Mouse (Mus musculus) liver, embryonic 13.5 days (tissue): ENCODE measurements at regions not wholly inside any gene's neighbourhood (a gene's known extent, or its start where the extent isn't known, plus 50 kb on each side); places are given as distances from the start of the nearest gene placed in this dataset.

ENCODE experiments used
- ATAC-seq: fragments of 200-750 bp; cut with Nextera tagmentation; 2 replicates; pipeline ENCODE4 v1.8.0; 2017; ENCODE audit warnings: low read depth, mild to moderate bottlenecking, moderate number of reproducible peaks, moderate library complexity
- DNase-seq: peaks from one replicate; pipeline ENCODE4 v3.0.0; 2022
- H3K27ac ChIP-seq: fragments of 300-500 bp; sonication (generic); 2 replicates; pipeline ENCODE4 v1.5.1; 2015; ENCODE audit warnings: moderate library complexity, mild to moderate bottlenecking, inconsistent platforms
- H3K27me3 ChIP-seq: fragments of 300-500 bp; sonication (generic); 2 replicates; pipeline ENCODE4 v1.6.1; 2015; ENCODE audit warnings: mild to moderate bottlenecking, inconsistent platforms
- H3K36me3 ChIP-seq: fragments of 300-500 bp; sonication (generic); 2 replicates; pipeline ENCODE4 v1.6.1; 2015; ENCODE audit warnings: mild to moderate bottlenecking, inconsistent platforms
- H3K4me1 ChIP-seq: fragments of 300-500 bp; sonication (generic); replicated peaks from 2 replicates; pipeline ENCODE4 v1.6.1; 2015; ENCODE audit warnings: inconsistent platforms
- H3K4me2 ChIP-seq: fragments of 300-500 bp; sonication (generic); 2 replicates; pipeline ENCODE4 v1.6.1; 2015; ENCODE audit warnings: inconsistent platforms, mild to moderate bottlenecking, moderate library complexity
- H3K4me3 ChIP-seq: fragments of 300-500 bp; sonication (generic); replicated peaks from 2 replicates; pipeline ENCODE4 v1.5.1; 2015; ENCODE audit warnings: mild to moderate bottlenecking, inconsistent platforms
- H3K9ac ChIP-seq: fragments of 300-500 bp; sonication (generic); 2 replicates; pipeline ENCODE4 v1.6.1; 2015; ENCODE audit warnings: mild to moderate bottlenecking, inconsistent platforms
- H3K9me3 ChIP-seq: fragments of 300-500 bp; sonication (generic); replicated peaks from 2 replicates; pipeline ENCODE4 v1.6.1; 2016; ENCODE audit warnings: inconsistent platforms
- WGBS: fragments of 180-500 bp; shearing (Covaris S2); methylation state at CpG from one replicate; pipeline ENCODE4 v1.1.7; 2015; ENCODE audit not compliant: insufficient replicate concordance; 5-methylcytosine and 5-hydroxymethylcytosine counted together

DNA sequence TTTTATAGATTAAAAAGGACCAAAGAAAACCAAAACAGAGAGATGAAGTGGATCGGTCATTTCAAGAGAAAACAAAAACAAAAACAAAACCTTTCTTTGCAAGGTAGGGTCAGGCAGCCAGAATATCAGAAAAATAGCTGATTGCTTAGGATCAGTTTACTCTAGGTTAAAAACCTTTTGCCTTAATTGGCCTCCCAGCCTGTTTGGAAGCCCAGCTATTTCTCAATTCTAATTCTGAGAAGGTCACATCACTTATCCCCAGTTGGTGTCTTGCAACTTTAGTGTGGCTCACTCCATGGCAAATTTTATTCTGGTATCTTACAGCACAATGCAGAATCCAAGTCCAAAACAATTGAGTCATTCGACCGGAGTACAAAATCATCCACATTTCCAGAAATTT is 70.0 kb downstream of the 1190002N15Rik start:
- ATAC-seq, result no peak
- Histone ChIP-seq H3K9me3 (no peaks in the 10 kb centered on the region), H3K36me3 (no peaks in the 10 kb centered on the region), H3K4me1 (no peaks in the 10 kb centered on the region), H3K27me3 (no peaks in the 10 kb centered on the region), H3K4me2 (no peak overlapping the region), H3K9ac (no peak overlapping the region), H3K4me3 (no peak overlapping the region), H3K27ac (no peak overlapping the region)
- WGBS, result 62% methylated on average over 3 of the region's 3 CpGs
- DNase-seq, result no peak

DNA sequence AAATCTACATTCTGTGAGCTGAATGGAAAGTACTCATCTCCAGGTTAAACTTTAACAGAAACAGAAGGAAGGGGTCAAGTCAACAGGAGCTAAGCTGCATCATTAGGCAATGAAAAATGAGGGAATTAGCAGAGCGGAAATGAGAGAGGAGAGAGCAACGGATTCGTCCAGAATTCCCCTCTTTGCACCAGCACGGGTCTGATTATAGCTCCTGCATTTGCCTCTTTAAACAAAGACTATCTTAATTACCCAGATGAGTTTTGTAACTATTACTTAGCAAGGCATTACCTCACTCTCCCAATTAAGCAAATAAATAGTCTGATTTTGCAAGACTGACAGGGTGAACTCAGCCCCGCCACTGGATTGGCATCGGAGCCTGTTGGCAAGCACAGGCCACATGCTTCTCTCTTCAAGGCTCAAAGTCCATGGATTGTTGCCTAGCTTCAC is 81.8 kb downstream of the 1190002N15Rik start:
- Histone ChIP-seq H3K9ac (no peak overlapping the region), H3K4me1 (no peaks in the 10 kb centered on the region), H3K4me2 (no peak overlapping the region), H3K27ac (0 out of 2 replicates have a peak overlapping the region, but pooled peaks have one; percentile 32), H3K9me3 (no peaks in the 10 kb centered on the region), H3K27me3 (no peaks in the 10 kb centered on the region), H3K4me3 (no peak overlapping the region), H3K36me3 (no peaks in the 10 kb centered on the region)
- DNase-seq, result no peak
- WGBS, result 57% methylated on average over 6 of the region's 6 CpGs
- peak; percentile 80 for ATAC-seq

GRCm38 (mm10) chr9:94455466-94455865 is 82.4 kb downstream of the 1190002N15Rik start:
- Histone ChIP-seq H3K9me3 (no peaks in the 10 kb centered on the region), H3K4me2 (no peak overlapping the region), H3K4me3 (no peak overlapping the region), H3K9ac (no peak overlapping the region), H3K27me3 (no peaks in the 10 kb centered on the region), H3K27ac (0 out of 2 replicates have a peak overlapping the region, but pooled peaks have one; percentile 32), H3K36me3 (no peaks in the 10 kb centered on the region), H3K4me1 (no peaks in the 10 kb centered on the region)
- no peak for ATAC-seq
- no peak for DNase-seq
- 58% methylated on average over 7 of the region's 7 CpGs for WGBS

- Histone ChIP-seq H3K4me2 (no peak overlapping the region), H3K27me3 (no peaks in the 10 kb centered on the region), H3K4me1 (no peaks in the 10 kb centered on the region), H3K9ac (no peak overlapping the region), H3K9me3 (no peaks in the 10 kb centered on the region), H3K4me3 (no peak overlapping the region), H3K36me3 (no peaks in the 10 kb centered on the region), H3K27ac (no peak overlapping the region)
- WGBS, result 68% methylated on average over 8 of the region's 8 CpGs
- ATAC-seq, result no peak
- DNase-seq, result no peak
Observed at GRCm38 (mm10) chr9:94449911-94450310, 88.0 kb downstream of the 1190002N15Rik start.

DNA sequence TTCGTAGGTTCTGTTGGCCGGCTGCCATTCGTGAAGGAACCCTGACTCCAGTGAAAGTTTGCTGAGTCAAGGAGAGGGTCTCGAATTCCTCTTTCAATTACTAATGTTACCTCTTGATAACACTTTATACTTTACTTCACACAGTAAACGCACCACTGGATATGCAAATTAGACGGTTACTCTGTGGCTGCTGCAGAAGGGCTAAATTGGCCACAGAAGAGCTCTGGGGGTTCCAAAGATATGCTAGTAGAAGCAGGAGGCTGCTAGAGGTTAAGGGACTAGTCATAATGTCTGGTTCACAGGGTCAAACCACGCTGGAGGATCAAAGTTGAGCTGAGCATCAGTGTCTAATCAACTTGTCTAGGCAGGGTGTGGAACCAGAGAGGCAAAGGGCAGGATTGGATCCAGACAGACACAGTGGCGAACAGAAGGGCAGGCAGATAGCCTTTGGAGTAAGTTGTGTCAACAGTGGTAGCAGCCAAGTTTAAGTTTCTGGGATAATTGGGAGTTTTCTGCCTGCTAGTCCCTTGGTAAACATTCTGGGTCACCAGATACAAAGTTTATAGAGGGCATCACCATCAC is 91.6 kb downstream of the 1190002N15Rik start:
- peak; percentile 66 for ATAC-seq
- Histone ChIP-seq H3K4me3 (no peak overlapping the region), H3K27ac (no peak overlapping the region), H3K4me1 (no peaks in the 10 kb centered on the region), H3K9ac (no peak overlapping the region), H3K9me3 (no peaks in the 10 kb centered on the region), H3K36me3 (no peaks in the 10 kb centered on the region), H3K4me2 (no peak overlapping the region), H3K27me3 (no peaks in the 10 kb centered on the region)
- WGBS, result 55% methylated on average over 8 of the region's 8 CpGs
- no peak for DNase-seq

DNA sequence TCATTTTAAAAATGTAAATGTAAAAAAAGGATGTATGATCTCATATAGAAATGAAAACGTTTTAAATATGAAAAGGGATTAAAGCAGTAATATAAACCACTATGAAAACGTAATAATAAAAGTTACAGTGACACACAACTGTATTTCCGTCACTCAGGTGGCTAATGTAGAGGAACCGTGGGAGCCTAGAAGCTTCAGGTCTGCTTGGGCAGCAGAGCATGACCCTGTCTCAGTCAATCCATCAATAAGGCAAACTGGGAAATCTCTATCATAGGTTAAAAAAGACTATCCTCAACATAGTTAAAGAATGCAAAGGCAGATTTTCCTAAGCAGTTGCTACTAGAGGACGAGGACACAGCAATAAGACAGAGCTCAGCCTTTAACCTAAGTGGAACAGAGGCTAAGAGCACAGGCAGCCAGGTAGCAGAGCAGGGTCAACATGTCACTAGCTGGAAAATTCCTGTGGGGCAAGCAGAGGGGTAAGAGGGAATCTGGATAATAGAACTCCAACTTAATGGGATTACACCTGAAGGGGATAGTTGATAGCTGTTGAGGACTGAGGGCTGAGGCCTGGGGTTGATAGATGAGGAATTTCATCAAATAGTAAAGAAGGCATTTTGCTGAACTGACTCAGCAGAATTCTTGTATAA is 93.6 kb downstream of the 1190002N15Rik start:
- no peak overlapping the region for H3K4me3 ChIP-seq
- DNase-seq, result no peak
- H3K9ac ChIP-seq, result no peak overlapping the region
- H3K27me3 ChIP-seq, result no peaks in the 10 kb centered on the region
- H3K9me3 ChIP-seq, result no peaks in the 10 kb centered on the region
- H3K4me2 ChIP-seq, result no peak overlapping the region
- WGBS, result 57% methylated on average over 5 of the region's 5 CpGs
- no peaks in the 10 kb centered on the region for H3K4me1 ChIP-seq
- ATAC-seq, result no peak
- H3K27ac ChIP-seq, result no peak overlapping the region
- H3K36me3 ChIP-seq, result no peaks in the 10 kb centered on the region

GRCm38 (mm10) chr9:94441393-94441792 is 96.5 kb downstream of the 1190002N15Rik start:
- 49% methylated on average over 4 of the region's 4 CpGs for WGBS
- Histone ChIP-seq H3K4me1 (no peaks in the 10 kb centered on the region), H3K9me3 (no peaks in the 10 kb centered on the region), H3K27ac (no peak overlapping the region), H3K36me3 (no peaks in the 10 kb centered on the region), H3K4me3 (no peak overlapping the region), H3K27me3 (no peaks in the 10 kb centered on the region), H3K9ac (no peak overlapping the region), H3K4me2 (no peak overlapping the region)
- no peak for DNase-seq
- no peak for ATAC-seq

DNA sequence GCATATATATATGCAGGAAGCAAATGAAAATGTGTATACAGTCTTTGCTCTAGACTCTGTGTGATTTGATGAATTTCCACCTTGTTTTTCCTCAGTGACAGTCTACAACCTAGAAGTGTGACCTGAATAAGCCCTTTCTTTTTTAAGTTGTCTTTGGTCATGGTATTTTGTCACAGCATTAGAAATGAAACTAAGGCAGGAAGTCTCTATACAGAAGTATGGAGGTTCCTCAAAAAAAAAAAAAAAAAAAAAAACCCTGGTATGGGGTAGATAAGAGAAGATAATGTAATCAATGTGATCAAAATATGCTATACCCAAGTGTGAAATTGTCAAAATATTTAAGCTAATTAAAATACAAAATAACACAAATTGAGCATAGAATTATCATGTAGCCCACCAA is 104.4 kb downstream of the 1190002N15Rik start:
- Histone ChIP-seq H3K9ac (no peak overlapping the region), H3K4me2 (no peak overlapping the region), H3K4me3 (no peak overlapping the region), H3K9me3 (no peaks in the 10 kb centered on the region), H3K4me1 (peaks cover 13% of the 10 kb centered on the region), H3K27ac (no peak overlapping the region), H3K27me3 (no peaks in the 10 kb centered on the region), H3K36me3 (no peaks in the 10 kb centered on the region)
- ATAC-seq, result no peak
- no peak for DNase-seq

- Histone ChIP-seq H3K27me3 (no peaks in the 10 kb centered on the region), H3K9me3 (no peaks in the 10 kb centered on the region), H3K4me2 (no peak overlapping the region), H3K36me3 (no peaks in the 10 kb centered on the region), H3K27ac (no peak overlapping the region), H3K4me1 (peaks cover 13% of the 10 kb centered on the region), H3K9ac (no peak overlapping the region), H3K4me3 (no peak overlapping the region)
- DNase-seq (no peak), ATAC-seq (no peak)
- 68% methylated on average over 3 of the region's 3 CpGs for WGBS
Observed at GRCm38 (mm10) chr9:94432144-94432747, 105.6 kb downstream of the 1190002N15Rik start.

DNA sequence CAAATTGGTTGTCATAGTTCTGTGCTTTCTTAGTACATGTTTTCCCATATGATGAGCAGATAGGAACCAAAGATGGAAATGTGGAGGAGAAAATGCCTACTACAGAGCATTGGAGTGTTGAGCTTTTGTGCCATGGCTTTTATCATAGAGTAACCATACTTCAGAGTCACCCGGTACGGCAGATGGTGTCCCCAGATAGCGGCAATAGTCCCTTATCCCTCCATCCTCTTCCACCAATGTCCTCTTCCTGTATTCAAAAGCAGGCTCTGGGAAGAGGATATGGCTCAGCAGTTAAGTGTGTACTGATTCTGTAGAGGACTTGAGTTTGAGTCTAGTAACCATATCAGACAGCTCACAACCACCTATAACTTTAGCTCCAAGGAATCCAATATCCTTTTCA is 106.3 kb downstream of the 1190002N15Rik start:
- Histone ChIP-seq H3K4me3 (no peak overlapping the region), H3K36me3 (no peaks in the 10 kb centered on the region), H3K4me1 (peaks cover 13% of the 10 kb centered on the region), H3K9me3 (no peaks in the 10 kb centered on the region), H3K27ac (no peak overlapping the region), H3K27me3 (no peaks in the 10 kb centered on the region), H3K9ac (no peak overlapping the region), H3K4me2 (no peak overlapping the region)
- DNase-seq, result peak; percentile 55
- WGBS, result 39% methylated on average over 3 of the region's 3 CpGs
- peak; percentile 87 for ATAC-seq

DNA sequence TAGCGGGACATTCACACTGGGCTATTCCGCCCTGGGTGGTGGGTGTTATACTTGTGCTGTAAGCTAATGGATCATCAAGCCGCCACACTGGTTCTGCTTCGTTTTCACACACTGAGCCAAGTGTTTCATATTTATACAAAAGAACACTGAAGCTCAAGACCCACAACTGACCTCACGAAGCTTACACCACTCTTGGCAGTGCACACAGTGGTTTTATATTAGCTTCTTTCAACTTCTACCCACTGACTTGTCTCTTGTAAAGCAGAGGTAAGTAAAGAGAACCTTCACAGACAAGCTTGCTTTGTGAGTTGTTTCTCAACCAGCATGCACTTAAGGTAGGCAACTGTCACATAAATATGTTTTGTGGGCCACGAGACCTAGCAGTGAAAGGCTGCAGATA is 106.9 kb downstream of the 1190002N15Rik start:
- Histone ChIP-seq H3K36me3 (no peaks in the 10 kb centered on the region), H3K9me3 (no peaks in the 10 kb centered on the region), H3K4me1 (peaks cover 13% of the 10 kb centered on the region), H3K4me2 (no peak overlapping the region), H3K9ac (no peak overlapping the region), H3K27ac (no peak overlapping the region), H3K4me3 (no peak overlapping the region), H3K27me3 (no peaks in the 10 kb centered on the region)
- DNase-seq (no peak), ATAC-seq (no peak)
- 76% methylated on average over 6 of the region's 6 CpGs for WGBS

DNA sequence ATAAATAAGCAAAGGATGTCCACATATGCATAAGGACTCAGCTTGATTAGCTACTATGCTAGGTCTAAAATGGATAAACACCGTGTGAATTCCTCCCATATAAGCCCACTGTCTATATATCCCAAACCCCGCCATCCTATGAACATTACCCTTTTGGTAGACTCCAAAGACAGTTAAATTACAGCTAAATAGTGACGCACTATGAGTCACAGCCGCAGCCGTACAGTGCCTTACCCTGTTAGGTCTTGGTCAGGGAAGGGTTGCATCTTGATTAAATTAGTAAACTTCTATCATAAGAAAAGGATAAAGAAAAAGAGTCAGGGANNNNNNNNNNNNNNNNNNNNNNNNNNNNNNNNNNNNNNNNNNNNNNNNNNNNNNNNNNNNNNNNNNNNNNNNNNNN is 111.1 kb downstream of the 1190002N15Rik start:
- H3K9me3 ChIP-seq, result no peaks in the 10 kb centered on the region
- H3K4me2 ChIP-seq, result no peak overlapping the region
- H3K9ac ChIP-seq, result no peak overlapping the region
- H3K27ac ChIP-seq, result no peak overlapping the region
- DNase-seq, result no peak
- H3K4me3 ChIP-seq, result no peak overlapping the region
- no peaks in the 10 kb centered on the region for H3K36me3 ChIP-seq
- WGBS, result 76% methylated on average over 5 of the region's 5 CpGs
- ATAC-seq, result no peak
- no peaks in the 10 kb centered on the region for H3K27me3 ChIP-seq
- H3K4me1 ChIP-seq, result peaks cover 8% of the 10 kb centered on the region
